ENCODE assay signal across 8 mouse cellular contexts in the genomic region with DNA sequence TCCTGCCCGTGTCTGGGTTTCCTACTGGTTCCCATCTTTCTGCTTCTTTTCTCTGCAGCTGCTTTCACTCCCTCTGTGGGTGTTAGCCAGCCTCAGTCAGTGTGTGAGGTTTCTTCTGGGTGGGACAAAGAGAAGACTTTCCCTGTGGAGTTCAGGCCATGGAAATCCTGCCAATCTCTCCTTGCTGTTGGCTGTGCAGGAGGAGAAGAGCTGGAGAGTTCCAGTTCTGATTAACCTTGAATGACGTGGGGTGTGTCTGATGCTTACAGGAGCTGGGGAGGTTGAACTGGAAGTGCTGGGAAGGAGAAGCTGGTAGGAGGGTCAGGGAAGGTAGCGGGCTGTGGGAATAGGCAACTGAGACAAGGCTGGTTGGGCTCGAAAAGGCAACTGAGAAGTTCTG. TPM values are rescaled to one million over a fixed set of nuclear protein-coding genes. Genes with fewer than 3 reads are reported as not detected.
DNase-seq lines count a peak whose midpoint lies in the region; ATAC-seq lines count a peak whose summit lies in the region.

No protein-coding gene starts in this region.

- H3K4me1 ChIP-seq in hindbrain, embryonic 13.5 days (replicated peaks) = peaks cover 47% of the 10 kb centered on the region
- peaks cover 62% of the 10 kb centered on the region for H3K4me1 ChIP-seq in hindbrain, embryonic 10.5 days (replicated peaks)
- peaks cover 74% of the 10 kb centered on the region for H3K4me1 ChIP-seq in embryonic facial prominence, embryonic 15.5 days
- peaks cover 44% of the 10 kb centered on the region for H3K4me1 ChIP-seq in heart, embryonic 16.5 days (ENCODE audit: control insufficient read depth, insufficient read depth, low read length)
- H3K4me1 ChIP-seq in midbrain, embryonic 15.5 days = peaks cover 44% of the 10 kb centered on the region

- 73% methylated on average over 4 of the region's 4 CpGs for WGBS in hindbrain, embryonic 13.5 days
- 65% methylated on average over 4 of the region's 4 CpGs for WGBS in hindbrain, embryonic 10.5 days
- WGBS in embryonic facial prominence, embryonic 15.5 days = 48% methylated on average over 4 of the region's 4 CpGs
- WGBS in heart, embryonic 16.5 days = 47% methylated on average over 4 of the region's 4 CpGs
- 60% methylated on average over 4 of the region's 4 CpGs for WGBS in midbrain, embryonic 15.5 days

- H3K4me3 ChIP-seq in hindbrain, embryonic 13.5 days = no peak overlapping the region
- no peak overlapping the region for H3K4me3 ChIP-seq in hindbrain, embryonic 10.5 days
- H3K4me3 ChIP-seq in embryonic facial prominence, embryonic 15.5 days (replicated peaks) = no peak overlapping the region
- H3K4me3 ChIP-seq in heart, embryonic 16.5 days (ENCODE audit: low read length) = no peak overlapping the region
- H3K4me3 ChIP-seq in midbrain, embryonic 15.5 days = no peak overlapping the region

- peak overlapping the region; percentile 30; the same call in 1 of the 2 replicates for H3K9ac ChIP-seq in hindbrain, embryonic 13.5 days
- no peak overlapping the region for H3K9ac ChIP-seq in embryonic facial prominence, embryonic 15.5 days
- H3K9ac ChIP-seq in heart, embryonic 16.5 days (ENCODE audit: low read length) = 0 out of 2 replicates have a peak overlapping the region, but pooled peaks have one; percentile 30
- H3K9ac ChIP-seq in midbrain, embryonic 15.5 days = no peak overlapping the region

- peak overlapping the region; percentile 84 for H3K27ac ChIP-seq in hindbrain, embryonic 13.5 days
- no peak overlapping the region for H3K27ac ChIP-seq in hindbrain, embryonic 10.5 days
- peak overlapping the region; percentile 88 for H3K27ac ChIP-seq in embryonic facial prominence, embryonic 15.5 days (replicated peaks)
- H3K27ac ChIP-seq in heart, embryonic 16.5 days (ENCODE audit: low read length) = peak overlapping the region; percentile 83
- H3K27ac ChIP-seq in midbrain, embryonic 15.5 days = peak overlapping the region; percentile 74

- DNase-seq in hindbrain, embryonic 10.5 days (ENCODE audit: low spot score) = no peak
- DNase-seq in Muller cell, postnatal 12 days (ENCODE audit: inconsistent ontology term) = no peak
- no peak for DNase-seq in right cerebral cortex, postnatal 14 days
- DNase-seq in spleen, postnatal 36 days (ENCODE audit: low spot score in 2 of 2) = no peak

- no peaks in the 10 kb centered on the region for H3K9me3 ChIP-seq in hindbrain, embryonic 13.5 days
- H3K9me3 ChIP-seq in hindbrain, embryonic 10.5 days = 0 out of 2 replicates have a peak, but pooled peaks cover 4% of the 10 kb centered on the region
- H3K9me3 ChIP-seq in embryonic facial prominence, embryonic 15.5 days (replicated peaks) = no peaks in the 10 kb centered on the region
- no peaks in the 10 kb centered on the region; the same call in 1 of the 2 replicates for H3K9me3 ChIP-seq in heart, embryonic 16.5 days (replicated peaks; ENCODE audit: control insufficient read depth, low read length)
- no peaks in the 10 kb centered on the region for H3K9me3 ChIP-seq in midbrain, embryonic 15.5 days

- H3K4me2 ChIP-seq in hindbrain, embryonic 13.5 days = no peak overlapping the region; the same call in 1 of the 2 replicates
- H3K4me2 ChIP-seq in embryonic facial prominence, embryonic 15.5 days (replicated peaks) = peak overlapping the region; percentile 21; the same call in 1 of the 2 replicates
- peak overlapping the region; percentile 41 for H3K4me2 ChIP-seq in heart, embryonic 16.5 days (ENCODE audit: low read depth, low read length)
- H3K4me2 ChIP-seq in midbrain, embryonic 15.5 days = no peak overlapping the region

- ATAC-seq in hindbrain, embryonic 13.5 days (ENCODE audit: low FRiP score) = no peak
- ATAC-seq in embryonic facial prominence, embryonic 15.5 days (ENCODE audit: insufficient number of reproducible peaks, low FRiP score, low TSS enrichment, low read depth) = 0 out of 2 replicates have a peak, but pooled peaks have one; percentile 16
- ATAC-seq in heart, embryonic 16.5 days (replicated peaks; ENCODE audit: extremely low read depth, insufficient read depth, low FRiP score) = 0 out of 2 replicates have a peak, but pooled peaks have one; percentile 19
- no peak for ATAC-seq in midbrain, embryonic 15.5 days (replicated peaks)

- H3K27me3 ChIP-seq in hindbrain, embryonic 13.5 days = no peaks in the 10 kb centered on the region
- no peaks in the 10 kb centered on the region for H3K27me3 ChIP-seq in hindbrain, embryonic 10.5 days (ENCODE audit: insufficient read depth, poor library complexity, severe bottlenecking)
- H3K27me3 ChIP-seq in embryonic facial prominence, embryonic 15.5 days = no peaks in the 10 kb centered on the region
- no peaks in the 10 kb centered on the region for H3K27me3 ChIP-seq in heart, embryonic 16.5 days (ENCODE audit: control insufficient read depth, insufficient read depth, low read length)
- no peaks in the 10 kb centered on the region for H3K27me3 ChIP-seq in midbrain, embryonic 15.5 days (replicated peaks)

- peaks cover 5% of the 10 kb centered on the region; the same call in 1 of the 2 replicates for H3K36me3 ChIP-seq in hindbrain, embryonic 13.5 days
- H3K36me3 ChIP-seq in hindbrain, embryonic 10.5 days = peaks cover 19% of the 10 kb centered on the region
- peaks cover 7% of the 10 kb centered on the region; the same call in 1 of the 2 replicates for H3K36me3 ChIP-seq in embryonic facial prominence, embryonic 15.5 days
- peaks cover 6% of the 10 kb centered on the region; the same call in 1 of the 2 replicates for H3K36me3 ChIP-seq in heart, embryonic 16.5 days (ENCODE audit: control insufficient read depth, insufficient read depth)
- no peaks in the 10 kb centered on the region for H3K36me3 ChIP-seq in midbrain, embryonic 15.5 days (replicated peaks)

RNA-seq across cellular contexts. Expression of a gene that starts 26.7 kb away (rescaled TPM):
- 23.3 and 24.8 TPM in 2 replicates for polyA plus RNA-seq in hindbrain, embryonic 13.5 days (2015; fragmentation: Nextera tagmentation; extraction: Ambion mirVana)
- polyA plus RNA-seq in hindbrain, embryonic 10.5 days (2016; fragmentation: Nextera tagmentation; extraction: Ambion mirVana) = 25.2 and 25.8 TPM in 2 replicates
- 30.5 and 32.5 TPM in 2 replicates for polyA plus RNA-seq in embryonic facial prominence, embryonic 15.5 days (2015; fragmentation: Nextera tagmentation; extraction: Ambion mirVana)
- polyA plus RNA-seq in heart, embryonic 16.5 days (2015; fragmentation: Nextera tagmentation; extraction: Ambion mirVana) = 11.6 and 13.0 TPM in 2 replicates
- polyA plus RNA-seq in midbrain, embryonic 15.5 days (2015; fragmentation: Nextera tagmentation; extraction: Ambion mirVana) = 37.7 and 41.2 TPM in 2 replicates

Comparison
In these comparisons a context has a peak if more than half of its experiments do, and no peak if none do; other contexts are left out.
1. ATAC-seq: peak in embryonic facial prominence, embryonic 15.5 days (single experiment) and heart, embryonic 16.5 days (single experiment); none in hindbrain, embryonic 13.5 days (single experiment) and midbrain, embryonic 15.5 days (single experiment).
2. H3K4me2 ChIP-seq: peak in embryonic facial prominence, embryonic 15.5 days (single experiment) and heart, embryonic 16.5 days (single experiment); none in hindbrain, embryonic 13.5 days (single experiment) and midbrain, embryonic 15.5 days (single experiment).
3. H3K9ac ChIP-seq: peak in hindbrain, embryonic 13.5 days (single experiment) and heart, embryonic 16.5 days (single experiment); none in embryonic facial prominence, embryonic 15.5 days (single experiment) and midbrain, embryonic 15.5 days (single experiment).